Mouse (Mus musculus) forebrain, postnatal 0 days (tissue): Measurements from ENCODE around the gene Siglech. TPM values are rescaled to one million over a fixed set of nuclear protein-coding genes. Genes with fewer than 3 reads are reported as not detected.
A peak's percentile ranks its signal among the peaks of the same experiment; 100 is the strongest.

Experiments
- ATAC-seq: fragments of 200-750 bp; cut with Nextera tagmentation; 2 replicates; pipeline ENCODE4 v1.8.0; 2017; ENCODE audit warnings: mild to moderate bottlenecking, moderate library complexity
- DNase-seq: peaks from one replicate; pipeline ENCODE4 v3.0.0-alpha.2; 2015
- H3K27ac ChIP-seq: fragments of 300-500 bp; sonication (generic); 2 replicates; pipeline ENCODE4 v1.5.1; 2014; ENCODE audit warnings: low read depth, mild to moderate bottlenecking, antibody characterized with exemption, low read length, moderate library complexity, mixed read lengths
- H3K27me3 ChIP-seq: fragments of 300-500 bp; sonication (generic); 2 replicates; pipeline ENCODE4 v1.6.1; 2014; ENCODE audit warnings: mild to moderate bottlenecking, low read length, mixed read lengths; ENCODE audit not compliant: insufficient read depth
- H3K36me3 ChIP-seq: fragments of 300-500 bp; sonication (generic); 2 replicates; pipeline ENCODE4 v1.6.1; 2014; ENCODE audit warnings: mild to moderate bottlenecking, moderate library complexity; ENCODE audit not compliant: insufficient read depth
- H3K4me1 ChIP-seq: fragments of 300-500 bp; sonication (generic); 2 replicates; pipeline ENCODE4 v1.6.1; 2014; ENCODE audit warnings: antibody characterized with exemption; ENCODE audit not compliant: insufficient read depth
- H3K4me2 ChIP-seq: fragments of 300-500 bp; sonication (generic); 2 replicates; pipeline ENCODE4 v1.6.1; 2014; ENCODE audit warnings: low read depth, mild to moderate bottlenecking, moderate library complexity
- H3K4me3 ChIP-seq: fragments of 300-500 bp; sonication (generic); 2 replicates; pipeline ENCODE4 v1.5.1; 2014; ENCODE audit warnings: low read depth, low read length, mixed read lengths
- H3K9ac ChIP-seq: fragments of 300-500 bp; sonication (generic); 2 replicates; pipeline ENCODE4 v1.6.1; 2014; ENCODE audit warnings: mild to moderate bottlenecking
- H3K9me3 ChIP-seq: fragments of 300-500 bp; sonication (generic); 2 replicates; pipeline ENCODE4 v1.6.1; 2016; ENCODE audit warnings: low read length
- CTCF ChIP-seq: sonication (generic); IDR thresholded peaks from 2 replicates; pipeline ENCODE4 v1.5.1; 2016; ENCODE audit warnings: antibody characterized with exemption, control low read depth, low read depth
- WGBS: fragments of 180-500 bp; shearing (Covaris S2); extraction: QIAGEN DNeasy Blood & Tissue Kit; methylation state at CpG from one replicate; pipeline ENCODE4 v1.1.7; 2014; 5-methylcytosine and 5-hydroxymethylcytosine counted together
- polyA plus RNA-seq: library from polyadenylated mRNA; unstranded; fragments of >200 nt; fragmentation: Nextera tagmentation; extraction: Ambion mirVana; gene quantifications from 2 replicates; pipeline ENCODE4 v1.2.1, GENCODE M21; 2015
- total RNA-seq: library from RNA; depleted of rRNA; stranded (reverse); fragments of >200 nt; gene quantifications from 2 replicates; pipeline ENCODE4 v1.2.3, GENCODE M21; 2014; rRNA removed

Gene Siglech
- 2.3 and 6.3 TPM in 2 replicates for total RNA-seq
- 3.1 and 3.6 TPM in 2 replicates for polyA plus RNA-seq

- no peak for TF ChIP-seq CTCF
- Histone ChIP-seq H3K27me3 (no peaks in the 10 kb centered on the region; the same call in 1 of the 2 replicates), H3K9me3 (no peaks in the 10 kb centered on the region), H3K27ac (no peak within 1 kb of the TSS), H3K9ac (no peak within 1 kb of the TSS), H3K4me3 (no peak within 1 kb of the TSS), H3K4me2 (no peak within 1 kb of the TSS), H3K4me1 (no peaks in the 10 kb centered on the region), H3K36me3 (no peaks in the 10 kb centered on the region)
- WGBS, result 60% methylated on average over 3 of the region's 3 CpGs
- no peak for ATAC-seq
- no peak for DNase-seq
These were observed at the start of gene Siglech for GRCm38 (mm10) chr7:55767926-55768325. Siglech (plus strand) TSS chr7:55768178.

- no peak for TF ChIP-seq CTCF
- DNase-seq (no peak), ATAC-seq (no peak)
- no peak overlapping the region for H3K4me2 ChIP-seq
- no peak overlapping the region for H3K4me3 ChIP-seq
- no peak overlapping the region for H3K27ac ChIP-seq
- no peaks in the 10 kb centered on the region for H3K9me3 ChIP-seq
- H3K9ac ChIP-seq, result no peak overlapping the region
- WGBS, result 65% methylated on average over 7 of the region's 7 CpGs
- H3K27me3 ChIP-seq, result no peaks in the 10 kb centered on the region
- no peaks in the 10 kb centered on the region for H3K4me1 ChIP-seq
- H3K36me3 ChIP-seq, result no peaks in the 10 kb centered on the region
These were observed 45.3 kb upstream of the Siglech start for GRCm38 (mm10) chr7:55722673-55723072.

GRCm38 (mm10) chr7:55728903-55729302 is 39.1 kb upstream of the Siglech start:
- DNase-seq (no peak), ATAC-seq (no peak)
- Histone ChIP-seq H3K4me2 (no peak overlapping the region), H3K4me3 (no peak overlapping the region), H3K9ac (no peak overlapping the region), H3K27me3 (no peaks in the 10 kb centered on the region), H3K4me1 (no peaks in the 10 kb centered on the region), H3K9me3 (no peaks in the 10 kb centered on the region), H3K27ac (no peak overlapping the region), H3K36me3 (no peaks in the 10 kb centered on the region)
- TF ChIP-seq CTCF, result no peak
- 57% methylated on average over 1 of the region's 1 CpGs for WGBS

GRCm38 (mm10) chr7:55734483-55734882 is 33.5 kb upstream of the Siglech start:
- H3K36me3 ChIP-seq, result no peaks in the 10 kb centered on the region
- no peaks in the 10 kb centered on the region for H3K4me1 ChIP-seq
- H3K27ac ChIP-seq, result no peak overlapping the region
- no peak overlapping the region for H3K4me2 ChIP-seq
- ATAC-seq (no peak), DNase-seq (no peak)
- 85% methylated on average over 2 of the region's 2 CpGs for WGBS
- no peak overlapping the region for H3K4me3 ChIP-seq
- H3K9ac ChIP-seq, result no peak overlapping the region
- H3K27me3 ChIP-seq, result no peaks in the 10 kb centered on the region
- peak; percentile 46 for TF ChIP-seq CTCF
- H3K9me3 ChIP-seq, result no peaks in the 10 kb centered on the region

- no peaks in the 10 kb centered on the region for H3K36me3 ChIP-seq
- 37% methylated on average over 4 of the region's 4 CpGs for whole genome bisulfite sequencing
- H3K27me3 ChIP-seq, result no peaks in the 10 kb centered on the region
- peak; percentile 93 for TF ChIP-seq CTCF
- peak; percentile 78 for DNase-seq
- no peak overlapping the region for H3K27ac ChIP-seq
- H3K4me3 ChIP-seq, result no peak overlapping the region
- no peaks in the 10 kb centered on the region for H3K4me1 ChIP-seq
- H3K9ac ChIP-seq, result no peak overlapping the region
- H3K4me2 ChIP-seq, result no peak overlapping the region
- ATAC-seq, result peak; percentile 90
- no peaks in the 10 kb centered on the region for H3K9me3 ChIP-seq
These were observed 30.7 kb upstream of the Siglech start for GRCm38 (mm10) chr7:55737125-55737912.

GRCm38 (mm10) chr7:55743614-55744267 is 24.2 kb upstream of the Siglech start:
- Histone ChIP-seq H3K36me3 (no peaks in the 10 kb centered on the region), H3K9ac (no peak overlapping the region), H3K9me3 (no peaks in the 10 kb centered on the region), H3K27ac (peak overlapping the region; percentile 62; the same call in 1 of the 2 replicates), H3K4me1 (peaks cover 5% of the 10 kb centered on the region; the same call in 1 of the 2 replicates), H3K4me2 (no peak overlapping the region), H3K4me3 (no peak overlapping the region), H3K27me3 (no peaks in the 10 kb centered on the region)
- TF ChIP-seq CTCF, result no peak
- ATAC-seq (peak; percentile 54), DNase-seq (no peak)
- WGBS, result 68% methylated on average over 3 of the region's 3 CpGs

- DNase-seq (peak; percentile 81), ATAC-seq (peak; percentile 92)
- no peaks in the 10 kb centered on the region for H3K9me3 ChIP-seq
- peak overlapping the region; percentile 66; the same call in 1 of the 2 replicates for H3K27ac ChIP-seq
- H3K9ac ChIP-seq, result no peak overlapping the region; the same call in 1 of the 2 replicates
- H3K27me3 ChIP-seq, result no peaks in the 10 kb centered on the region
- no peak overlapping the region for H3K4me3 ChIP-seq
- no peak for TF ChIP-seq CTCF
- H3K4me2 ChIP-seq, result no peak overlapping the region
- WGBS, result 20% methylated on average over 10 of the region's 10 CpGs
- H3K36me3 ChIP-seq, result no peaks in the 10 kb centered on the region
- peaks cover 5% of the 10 kb centered on the region; the same call in 1 of the 2 replicates for H3K4me1 ChIP-seq
These were observed 23.3 kb upstream of the Siglech start for GRCm38 (mm10) chr7:55744566-55745220.
